Mouse (Mus musculus) E14TG2a.4 (cell line): ENCODE results near the gene Ybx2.

ENCODE experiments used
- CTCF ChIP-seq: conservative IDR thresholded peaks from 2 replicates; pipeline ENCODE4 v1.5.1; 2014; ENCODE audit warnings: low read length
- NANOG ChIP-seq: IDR thresholded peaks from 2 replicates; pipeline ENCODE4 v1.6.1; 2014; ENCODE audit warnings: borderline replicate concordance, low read length, mixed read lengths
- POU5F1 ChIP-seq: IDR thresholded peaks from 2 replicates; pipeline ENCODE4 v1.6.1; 2014; ENCODE audit warnings: low read length, borderline replicate concordance

DNA sequence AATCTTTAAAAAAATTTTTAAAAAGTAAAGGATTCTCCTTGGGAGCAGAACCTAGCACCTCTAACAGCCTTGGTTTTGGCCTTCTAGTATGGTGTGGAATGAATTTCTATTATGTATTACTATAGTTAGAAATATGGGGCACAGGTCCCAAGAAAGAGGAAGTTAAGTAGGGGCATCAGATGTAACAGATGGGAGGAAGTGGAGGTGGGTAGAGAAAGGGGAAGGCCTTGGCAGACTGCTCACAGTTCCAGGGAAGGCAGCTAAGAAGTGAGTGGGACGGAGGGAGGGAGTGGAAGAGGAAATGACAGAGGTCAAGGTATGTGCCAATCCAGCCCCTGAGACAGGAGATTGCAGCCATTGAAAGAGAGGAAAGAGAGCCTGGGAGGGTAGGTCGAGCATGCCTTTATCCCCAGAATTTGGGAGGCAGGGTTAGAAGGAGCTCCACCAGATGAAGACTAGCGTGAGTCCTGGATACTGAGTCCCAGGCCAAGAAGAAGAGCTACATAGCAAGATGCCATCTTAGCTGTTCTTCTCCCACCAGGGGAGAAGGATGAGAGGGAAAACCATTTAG is 4.5 kb upstream of the Ybx2 start:
- TF ChIP-seq CTCF (no peak), NANOG (no peak), POU5F1 (no peak)
